Mouse (Mus musculus): ENCODE data around the gene Cacng7.

The Cacng7 gene

GRCm38 (mm10) chr7:3345301-3345700 lies 12.5 kb downstream of the Cacng7 start:
- in situ Hi-C loops (cut with MboI, MseI), result no loop called here

- in situ Hi-C loops (cut with MboI, MseI), result no loop called here
These were observed 14.9 kb downstream of the Cacng7 start for GRCm38 (mm10) chr7:3347366-3348287.

DNA sequence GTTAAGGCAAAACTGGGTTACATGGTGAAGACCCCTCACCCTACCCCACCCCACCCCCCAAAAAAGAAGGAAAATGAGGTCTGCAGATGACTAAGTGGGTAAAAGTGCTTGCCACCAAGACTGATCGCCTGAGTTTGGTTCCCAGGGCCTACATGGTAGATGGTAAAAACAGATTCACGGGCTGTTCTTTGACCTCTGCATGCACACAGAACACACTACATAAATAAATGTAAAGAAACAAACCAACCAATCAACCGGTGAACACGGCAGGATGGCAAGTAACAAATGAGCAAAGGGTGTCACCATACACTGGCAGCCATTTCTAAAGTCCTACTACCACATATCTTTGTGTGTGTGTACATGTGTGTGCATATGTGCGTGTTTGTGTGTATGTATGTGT lies 15.6 kb downstream of the Cacng7 start:
- in situ Hi-C loops (cut with MboI, MseI), result no loop called here

DNA sequence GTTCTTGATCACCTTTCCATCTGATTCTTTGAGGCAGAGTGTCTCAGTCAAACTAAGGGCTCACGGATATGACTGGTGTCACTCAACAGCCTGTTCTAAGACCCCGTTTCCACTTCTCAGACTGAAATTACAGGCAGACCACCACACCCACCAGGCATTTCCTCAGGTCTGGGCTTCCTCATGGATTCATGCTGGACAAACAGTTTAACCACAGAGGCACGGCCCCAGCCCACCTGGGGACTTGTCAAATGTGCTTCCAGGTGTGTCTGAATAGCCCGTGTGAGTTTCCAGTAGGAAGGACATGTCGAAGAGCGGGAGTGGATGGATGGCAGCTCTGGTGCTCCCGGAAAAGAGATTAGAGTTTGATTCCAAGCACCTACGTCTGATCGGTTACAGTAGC lies 17.0 kb downstream of the Cacng7 start:
- in situ Hi-C loops (cut with MboI, MseI), result no loop called here

DNA sequence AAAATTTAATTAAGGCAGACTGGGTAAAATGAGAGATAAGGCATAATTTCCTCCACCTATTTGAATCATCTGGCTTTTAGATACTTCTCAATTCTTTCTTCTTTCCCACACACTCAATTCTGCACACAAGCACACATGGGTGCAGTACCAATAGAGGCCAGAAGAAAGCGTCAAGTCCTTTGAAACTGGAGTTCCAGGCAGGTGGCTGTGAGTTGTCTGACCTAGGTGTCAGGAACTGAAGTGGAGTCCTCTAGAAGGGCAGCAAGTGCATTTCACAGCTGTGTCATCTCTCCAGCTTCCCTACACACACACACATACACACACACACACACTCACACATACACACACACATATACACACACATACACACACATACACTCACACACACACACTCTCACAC lies 18.8 kb downstream of the Cacng7 start:
- in situ Hi-C loops (cut with MboI, MseI), result no loop called here

- in situ Hi-C loops (cut with MboI, MseI), result no loop called here
These were observed 22.1 kb downstream of the Cacng7 start for GRCm38 (mm10) chr7:3354850-3355249.

DNA sequence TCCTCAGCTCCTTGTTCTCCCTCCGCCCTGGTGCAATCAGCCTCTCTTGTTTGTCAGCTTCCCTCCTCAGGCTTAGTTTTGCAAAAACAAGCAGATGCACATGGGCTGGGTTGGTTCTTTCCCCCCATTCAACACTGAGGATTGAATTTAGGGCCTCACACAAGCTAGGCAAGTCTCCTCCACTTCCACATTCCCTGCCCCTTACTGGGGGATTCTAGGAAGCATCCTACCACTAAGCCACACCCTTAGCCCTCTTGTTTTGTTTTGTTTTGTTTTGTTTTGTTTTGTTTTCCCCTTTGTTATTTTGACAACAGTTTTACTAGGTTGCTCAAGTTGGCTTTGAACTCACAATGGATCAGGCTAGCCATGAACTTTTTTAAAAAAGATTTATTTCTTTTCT lies 27.9 kb downstream of the Cacng7 start:
- in situ Hi-C loops (cut with MboI, MseI), result no loop called here

DNA sequence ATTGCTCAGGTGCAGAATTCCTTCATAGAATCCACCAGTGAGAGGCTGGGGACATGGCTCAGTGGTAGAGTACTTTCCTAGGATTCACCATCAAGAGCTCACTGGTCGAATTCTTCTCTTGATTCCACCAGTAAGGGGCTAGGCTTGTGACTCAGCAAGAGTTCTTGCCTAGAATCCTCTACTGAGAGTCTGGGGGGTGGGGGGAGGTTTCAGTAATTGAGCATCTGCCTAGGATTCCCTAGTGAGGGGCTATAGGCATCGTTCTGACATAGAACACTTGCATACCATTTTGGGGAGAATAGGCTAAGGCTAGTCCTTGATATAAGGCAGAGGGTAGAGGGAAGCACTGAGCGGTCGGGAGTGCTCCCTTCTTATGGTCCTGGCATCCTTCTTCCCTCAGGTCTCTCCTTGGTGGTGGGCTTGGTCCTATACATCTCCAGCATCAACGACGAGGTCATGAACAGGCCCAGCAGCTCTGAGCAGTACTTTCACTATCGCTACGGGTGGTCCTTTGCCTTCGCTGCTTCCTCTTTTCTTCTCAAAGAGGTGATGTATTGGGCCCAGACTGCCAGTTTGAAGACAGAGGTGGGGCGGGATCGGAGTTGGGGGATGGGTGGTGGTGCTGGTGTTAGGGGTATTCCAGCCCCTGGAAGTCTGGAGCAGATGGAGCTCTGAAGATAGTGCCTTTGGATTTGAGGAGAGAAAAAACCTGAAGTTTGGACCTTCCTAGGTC lies 33.0 kb downstream of the Cacng7 start:
- in situ Hi-C loops (cut with MboI, MseI), result no loop called here

GRCm38 (mm10) chr7:3366705-3367516 lies 34.2 kb downstream of the Cacng7 start:
- in situ Hi-C loops (cut with MboI, MseI), result no loop called here

DNA sequence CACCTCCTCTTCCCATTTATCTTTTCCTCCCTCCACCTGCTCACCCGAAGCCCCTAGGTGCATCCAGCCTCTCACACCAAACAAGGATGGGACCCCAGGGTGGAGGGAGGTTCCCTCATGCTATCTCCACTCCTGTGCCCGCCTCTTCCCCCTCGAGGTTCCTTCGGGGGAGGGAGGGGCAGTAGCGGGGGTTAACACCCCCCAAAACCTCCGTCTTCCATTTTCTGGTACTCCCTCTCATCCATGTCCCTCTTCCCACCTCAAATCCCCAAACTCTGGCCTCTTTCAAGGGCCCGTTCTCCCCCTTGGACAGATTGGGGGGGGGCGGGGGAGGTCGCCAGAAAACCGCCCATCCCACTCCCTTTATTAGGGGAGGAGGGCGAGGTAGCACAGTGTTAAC lies 34.8 kb downstream of the Cacng7 start:
- in situ Hi-C loops (cut with MboI, MseI), result no loop called here

DNA sequence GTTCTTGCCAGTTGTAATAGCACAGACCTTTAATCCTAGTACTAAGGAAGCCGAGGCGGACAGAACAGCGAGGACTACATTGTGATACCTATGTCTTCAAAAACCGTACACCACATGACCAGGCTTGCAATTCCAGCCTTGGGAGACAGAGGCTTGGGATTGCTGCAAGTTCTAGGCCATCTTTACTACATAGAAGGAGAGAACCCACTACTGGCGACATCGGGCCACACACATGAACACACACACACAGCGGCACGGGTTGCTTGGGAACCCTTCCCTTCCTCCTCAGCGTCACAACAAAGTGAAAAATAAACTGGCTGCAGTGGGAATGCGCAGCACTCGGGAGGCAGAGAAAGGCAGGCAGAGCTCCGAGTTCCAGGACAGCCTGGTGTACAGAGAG lies 35.6 kb downstream of the Cacng7 start:
- in situ Hi-C loops (cut with MboI, MseI), result no loop called here

DNA sequence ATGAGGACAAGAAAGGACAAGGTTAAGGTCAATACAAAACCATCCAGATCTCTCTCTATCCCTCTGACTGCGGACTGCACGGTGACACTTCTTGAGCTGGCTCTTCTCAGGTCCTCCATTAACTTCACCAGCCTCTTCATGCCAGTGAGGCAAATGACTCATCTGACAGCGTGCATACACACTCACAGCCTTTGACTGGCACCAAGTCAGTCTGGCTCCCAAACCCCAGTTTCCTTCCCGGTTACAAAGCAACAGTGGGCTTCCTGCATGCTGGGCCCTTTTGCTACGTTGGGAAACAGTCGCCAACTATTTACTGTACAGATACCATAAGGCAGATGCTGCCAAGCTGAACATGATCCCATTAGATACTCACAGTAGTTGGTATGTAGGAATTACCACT lies 36.4 kb downstream of the Cacng7 start:
- in situ Hi-C loops (cut with MboI, MseI), result no loop called here

- in situ Hi-C loops (cut with MboI, MseI), result no loop called here
These were observed 37.7 kb downstream of the Cacng7 start for GRCm38 (mm10) chr7:3370407-3370806.

DNA sequence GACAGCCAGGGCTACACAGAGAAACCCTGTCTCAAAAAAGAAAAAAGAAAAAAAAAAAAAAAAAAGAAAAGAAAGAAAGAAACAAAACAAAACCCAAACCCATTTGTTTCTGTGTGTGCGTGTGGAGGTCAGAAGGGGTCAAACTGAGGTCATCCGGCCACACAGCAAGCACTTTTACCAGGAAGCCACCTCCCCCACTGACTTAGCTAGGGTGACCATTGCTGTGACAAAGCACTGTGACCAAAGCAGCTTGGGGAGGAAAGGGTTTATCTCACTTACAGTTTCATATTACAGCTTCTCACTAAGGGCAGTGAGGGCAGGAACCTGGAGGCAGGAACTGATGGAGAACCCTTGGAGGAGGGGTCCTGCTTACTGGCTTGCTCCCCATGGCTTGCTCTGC lies 39.6 kb downstream of the Cacng7 start:
- in situ Hi-C loops (cut with MboI, MseI), result no loop called here

DNA sequence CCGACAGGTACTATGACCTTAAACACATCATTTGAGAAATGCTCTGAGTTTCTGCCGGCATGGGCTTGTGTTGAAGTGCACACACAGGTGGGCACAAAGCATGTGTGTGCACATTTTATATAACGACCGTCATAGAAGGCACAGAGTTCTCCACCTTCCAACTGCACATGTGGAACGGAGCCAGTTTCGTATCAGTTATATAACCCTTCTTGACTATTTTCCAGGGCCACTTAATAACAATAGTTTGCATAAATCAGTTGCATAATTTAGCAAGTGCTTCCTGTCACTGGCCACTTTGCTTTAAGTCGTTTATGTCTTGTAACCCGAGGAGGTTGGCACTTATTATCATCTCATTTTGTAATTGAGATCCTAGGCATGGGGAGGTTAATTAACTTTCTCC lies 41.0 kb downstream of the Cacng7 start:
- in situ Hi-C loops (cut with MboI, MseI), result no loop called here

DNA sequence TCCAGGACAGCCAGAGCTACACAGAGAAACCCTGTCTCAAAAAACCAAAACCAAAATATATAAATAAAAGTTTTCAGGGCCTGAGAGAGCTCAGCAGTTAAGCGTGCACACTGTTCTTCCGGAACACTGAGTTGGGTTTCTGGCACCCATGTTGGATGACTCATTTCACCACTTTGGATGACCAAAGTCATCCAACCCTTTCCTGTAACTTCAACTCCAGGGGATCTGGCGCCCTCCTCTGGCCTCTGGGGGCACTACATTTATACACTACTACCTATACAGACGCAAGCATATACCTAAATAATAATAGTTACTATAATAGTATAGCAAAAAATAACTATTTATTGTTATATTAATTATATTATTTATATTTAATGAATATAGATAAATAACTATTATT lies 44.1 kb downstream of the Cacng7 start:
- in situ Hi-C loops (cut with MboI, MseI), result no loop called here

- in situ Hi-C loops (cut with MboI, MseI), result no loop called here
These were observed 49.4 kb downstream of the Cacng7 start for GRCm38 (mm10) chr7:3382123-3382522.

GRCm38 (mm10) chr7:3384807-3385319 lies 52.1 kb downstream of the Cacng7 start:
- in situ Hi-C loops (cut with MboI, MseI), result no loop called here

DNA sequence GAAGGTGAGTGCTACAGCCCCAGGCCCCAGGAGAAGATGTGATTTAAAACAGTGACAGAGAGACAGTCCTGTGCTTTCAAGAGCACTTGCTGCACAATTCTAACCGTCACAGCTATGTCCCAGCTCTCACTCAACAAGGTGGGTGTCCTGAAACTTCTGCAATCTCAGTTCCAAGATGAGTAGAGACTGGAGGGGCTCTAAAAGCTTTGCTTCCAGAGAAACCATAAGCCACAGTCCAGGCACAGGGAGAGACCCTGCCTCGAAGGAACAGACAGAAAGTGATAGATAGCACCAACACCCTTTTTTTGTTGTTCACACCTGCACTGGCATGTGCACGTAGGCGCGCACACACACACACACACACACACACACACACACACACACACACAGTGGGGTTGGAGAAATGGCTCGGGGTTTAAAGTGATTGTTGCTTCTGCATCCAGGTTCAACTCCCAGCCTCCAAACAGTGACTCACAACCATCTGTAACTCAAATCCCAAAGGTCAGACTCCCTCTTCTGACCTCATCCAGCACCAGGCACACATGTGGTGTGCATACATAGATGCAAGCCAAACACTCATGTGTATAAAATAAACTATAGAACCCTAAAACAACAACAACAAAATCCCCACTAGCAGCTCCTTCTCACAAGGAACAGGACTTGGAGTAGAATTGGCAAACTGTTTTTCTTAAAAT lies 53.4 kb downstream of the Cacng7 start:
- in situ Hi-C loops (cut with MboI, MseI), result no loop called here

DNA sequence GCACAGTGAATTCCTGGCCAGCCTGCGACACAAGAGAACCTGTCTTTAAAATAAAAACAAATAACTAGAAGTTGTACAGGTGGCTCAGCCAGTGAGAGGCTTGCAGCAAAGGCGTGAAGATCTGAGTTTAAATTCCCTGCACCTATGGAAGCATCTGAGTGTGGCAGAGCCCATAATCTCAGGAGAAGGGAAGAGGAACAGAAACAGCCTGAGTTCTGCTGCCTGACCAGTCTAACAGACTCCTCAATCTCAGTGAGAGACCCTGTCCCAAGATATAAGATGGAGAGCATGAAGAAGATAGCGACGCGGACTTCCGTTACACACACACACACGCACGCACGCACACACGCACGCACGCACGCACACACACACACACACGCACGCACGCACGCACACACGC lies 55.0 kb downstream of the Cacng7 start:
- in situ Hi-C loops (cut with MboI, MseI), result no loop called here

DNA sequence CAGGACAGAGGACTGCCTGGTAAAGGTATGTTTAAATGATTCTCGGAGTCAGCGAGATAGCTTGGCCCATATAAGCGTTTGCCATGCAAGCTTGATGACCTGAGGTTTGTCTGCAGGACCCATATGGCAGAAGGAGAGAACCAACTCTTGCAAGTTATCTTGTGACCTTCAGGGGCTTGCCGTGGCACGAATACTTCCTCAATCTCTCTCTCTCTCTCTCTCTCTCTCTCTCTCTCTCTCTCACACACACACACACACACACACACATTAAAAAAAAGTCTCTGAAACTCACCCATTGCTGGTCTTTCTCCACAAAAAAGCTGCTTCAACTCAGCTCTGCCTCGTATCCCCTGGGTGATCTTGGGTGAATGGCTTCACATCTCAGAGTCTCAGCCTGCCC lies 56.1 kb downstream of the Cacng7 start:
- in situ Hi-C loops (cut with MboI, MseI), result no loop called here

All from T-helper 1 cell (primary cell).